Mouse (Mus musculus): ENCODE results near the gene Bcdin3d. TPM values are rescaled to one million over a fixed set of nuclear protein-coding genes. Genes with fewer than 3 reads are reported as not detected.

The Bcdin3d gene
- polyA plus RNA-seq, 1 experiment from 2014 or later, result 25.4 TPM

- H3K4me3 ChIP-seq, result no peak overlapping the region
- H3K4me2 ChIP-seq, result no peak overlapping the region
- WGBS, result 80% methylated on average over 14 of the region's 14 CpGs
- H3K9me3 ChIP-seq (replicated peaks), result no peaks in the 10 kb centered on the region
- peaks cover 16% of the 10 kb centered on the region for H3K36me3 ChIP-seq (ENCODE audit: poor library complexity, severe bottlenecking)
- no peak overlapping the region for H3K27ac ChIP-seq
- no peak overlapping the region for H3K9ac ChIP-seq
- H3K27me3 ChIP-seq, result no peaks in the 10 kb centered on the region; the same call in 1 of the 2 replicates
- no peak for ATAC-seq
- H3K4me1 ChIP-seq, result peaks cover 17% of the 10 kb centered on the region
Observed at GRCm38 (mm10) chr15:99471677-99472063, 2.9 kb downstream of the Bcdin3d start.

GRCm38 (mm10) chr15:99470971-99471676, 3.4 kb downstream of the Bcdin3d start:
- peaks cover 17% of the 10 kb centered on the region for H3K4me1 ChIP-seq
- no peaks in the 10 kb centered on the region; the same call in 1 of the 2 replicates for H3K27me3 ChIP-seq
- ATAC-seq, result no peak
- H3K36me3 ChIP-seq (ENCODE audit: poor library complexity, severe bottlenecking), result peaks cover 16% of the 10 kb centered on the region
- H3K9ac ChIP-seq, result no peak overlapping the region
- H3K27ac ChIP-seq, result no peak overlapping the region
- peak overlapping the region; percentile 24; the same call in 1 of the 2 replicates for H3K4me2 ChIP-seq
- H3K9me3 ChIP-seq (replicated peaks), result no peaks in the 10 kb centered on the region
- H3K4me3 ChIP-seq, result no peak overlapping the region
- 67% methylated on average over 17 of the region's 17 CpGs for WGBS

GRCm38 (mm10) chr15:99470224-99470761, 4.2 kb downstream of the Bcdin3d start:
- peaks cover 17% of the 10 kb centered on the region for H3K4me1 ChIP-seq
- H3K4me3 ChIP-seq, result no peak overlapping the region
- H3K27ac ChIP-seq, result peak overlapping the region; percentile 21; the same call in 1 of the 2 replicates
- H3K9me3 ChIP-seq (replicated peaks), result no peaks in the 10 kb centered on the region
- no peaks in the 10 kb centered on the region for H3K27me3 ChIP-seq
- H3K9ac ChIP-seq, result no peak overlapping the region
- H3K4me2 ChIP-seq, result no peak overlapping the region
- ATAC-seq, result no peak
- WGBS, result 94% methylated on average over 31 of the region's 31 CpGs
- H3K36me3 ChIP-seq (ENCODE audit: poor library complexity, severe bottlenecking), result peaks cover 16% of the 10 kb centered on the region

GRCm38 (mm10) chr15:99469736-99470135, 4.8 kb downstream of the Bcdin3d start:
- peaks cover 16% of the 10 kb centered on the region for H3K36me3 ChIP-seq (ENCODE audit: poor library complexity, severe bottlenecking)
- H3K9ac ChIP-seq, result no peak overlapping the region
- 94% methylated on average over 4 of the region's 4 CpGs for WGBS
- no peak for ATAC-seq
- no peaks in the 10 kb centered on the region for H3K27me3 ChIP-seq
- peaks cover 14% of the 10 kb centered on the region for H3K4me1 ChIP-seq
- no peak overlapping the region for H3K4me3 ChIP-seq
- H3K4me2 ChIP-seq, result no peak overlapping the region
- peak overlapping the region; percentile 21; the same call in 1 of the 2 replicates for H3K27ac ChIP-seq
- H3K9me3 ChIP-seq (replicated peaks), result no peaks in the 10 kb centered on the region

GRCm38 (mm10) chr15:99469067-99469466, 5.5 kb downstream of the Bcdin3d start:
- Histone ChIP-seq H3K27me3 (no peaks in the 10 kb centered on the region), H3K9me3 (replicated peaks) (no peaks in the 10 kb centered on the region), H3K4me2 (no peak overlapping the region), H3K4me1 (peaks cover 12% of the 10 kb centered on the region), H3K27ac (no peak overlapping the region), H3K36me3 (ENCODE audit: poor library complexity, severe bottlenecking) (peaks cover 16% of the 10 kb centered on the region), H3K9ac (no peak overlapping the region), H3K4me3 (no peak overlapping the region)
- 45% methylated on average over 3 of the region's 3 CpGs for WGBS
- ATAC-seq, result no peak

- no peak overlapping the region for H3K4me3 ChIP-seq
- H3K9me3 ChIP-seq (replicated peaks), result no peaks in the 10 kb centered on the region
- no peaks in the 10 kb centered on the region for H3K27me3 ChIP-seq
- H3K4me2 ChIP-seq, result no peak overlapping the region
- peaks cover 3% of the 10 kb centered on the region for H3K4me1 ChIP-seq
- ATAC-seq, result no peak
- no peak overlapping the region for H3K9ac ChIP-seq
- no peak overlapping the region for H3K27ac ChIP-seq
- H3K36me3 ChIP-seq (ENCODE audit: poor library complexity, severe bottlenecking), result no peaks in the 10 kb centered on the region
- WGBS, result 78% methylated on average over 13 of the region's 13 CpGs
Observed at GRCm38 (mm10) chr15:99463194-99463593, 11.3 kb downstream of the Bcdin3d start.

GRCm38 (mm10) chr15:99457606-99458401, 16.7 kb downstream of the Bcdin3d start, which contains the start of gene Nckap5l:
TSS of gene Nckap5l (minus strand) at chr15:99457748.
- Histone ChIP-seq H3K9me3 (replicated peaks) (no peaks in the 10 kb centered on the region), H3K27me3 (no peaks in the 10 kb centered on the region), H3K4me3 (peak within 1 kb of the TSS; percentile 84), H3K4me1 (peaks cover 47% of the 10 kb centered on the region), H3K9ac (peak within 1 kb of the TSS; percentile 80), H3K36me3 (ENCODE audit: poor library complexity, severe bottlenecking) (0 out of 2 replicates have a peak, but pooled peaks cover 3% of the 10 kb centered on the region), H3K27ac (peak within 1 kb of the TSS; percentile 89), H3K4me2 (peak within 1 kb of the TSS; percentile 87)
- under 1% methylated on average over 35 of the region's 45 CpGs for WGBS
- peak; percentile 95 for ATAC-seq

- Histone ChIP-seq H3K36me3 (ENCODE audit: poor library complexity, severe bottlenecking) (0 out of 2 replicates have a peak, but pooled peaks cover 8% of the 10 kb centered on the region), H3K9me3 (replicated peaks) (no peaks in the 10 kb centered on the region), H3K9ac (peak overlapping the region; percentile 80), H3K4me3 (peak overlapping the region; percentile 84), H3K4me2 (peak overlapping the region; percentile 87), H3K27me3 (no peaks in the 10 kb centered on the region), H3K4me1 (peaks cover 50% of the 10 kb centered on the region), H3K27ac (peak overlapping the region; percentile 89)
- ATAC-seq, result peak; percentile 78
- under 1% methylated on average over 42 of the region's 43 CpGs for WGBS
Observed at GRCm38 (mm10) chr15:99456963-99457605, 17.4 kb downstream of the Bcdin3d start.

- Histone ChIP-seq H3K27me3 (no peaks in the 10 kb centered on the region), H3K4me3 (peak overlapping the region; percentile 84), H3K9me3 (replicated peaks) (no peaks in the 10 kb centered on the region), H3K9ac (peak overlapping the region; percentile 80), H3K4me1 (peaks cover 50% of the 10 kb centered on the region), H3K4me2 (peak overlapping the region; percentile 87), H3K36me3 (ENCODE audit: poor library complexity, severe bottlenecking) (0 out of 2 replicates have a peak, but pooled peaks cover 9% of the 10 kb centered on the region), H3K27ac (peak overlapping the region; percentile 89)
- WGBS, result 12% methylated on average over 7 of the region's 7 CpGs
- no peak for ATAC-seq
Observed at GRCm38 (mm10) chr15:99456338-99456962, 18.1 kb downstream of the Bcdin3d start.

- Histone ChIP-seq H3K9me3 (replicated peaks) (no peaks in the 10 kb centered on the region), H3K27me3 (no peaks in the 10 kb centered on the region), H3K27ac (no peak overlapping the region), H3K36me3 (ENCODE audit: poor library complexity, severe bottlenecking) (0 out of 2 replicates have a peak, but pooled peaks cover 9% of the 10 kb centered on the region), H3K4me2 (peak overlapping the region; percentile 87), H3K4me1 (peaks cover 50% of the 10 kb centered on the region), H3K9ac (no peak overlapping the region; the same call in 1 of the 2 replicates), H3K4me3 (no peak overlapping the region)
- ATAC-seq, result no peak
- 77% methylated on average over 3 of the region's 3 CpGs for WGBS
Observed at GRCm38 (mm10) chr15:99455415-99455814, 19.1 kb downstream of the Bcdin3d start.

GRCm38 (mm10) chr15:99454585-99455279, 19.8 kb downstream of the Bcdin3d start:
- H3K9ac ChIP-seq, result no peak overlapping the region; the same call in 1 of the 2 replicates
- H3K36me3 ChIP-seq (ENCODE audit: poor library complexity, severe bottlenecking), result 0 out of 2 replicates have a peak, but pooled peaks cover 9% of the 10 kb centered on the region
- 0 out of 2 replicates have a peak overlapping the region, but pooled peaks have one; percentile 1 for H3K27ac ChIP-seq
- no peak overlapping the region for H3K4me2 ChIP-seq
- no peaks in the 10 kb centered on the region for H3K9me3 ChIP-seq (replicated peaks)
- peaks cover 51% of the 10 kb centered on the region for H3K4me1 ChIP-seq
- H3K4me3 ChIP-seq, result no peak overlapping the region
- WGBS, result 65% methylated on average over 7 of the region's 7 CpGs
- no peak for ATAC-seq
- H3K27me3 ChIP-seq, result no peaks in the 10 kb centered on the region

Data from forebrain, embryonic 13.5 days (tissue).